Mouse (Mus musculus) myocyte (in vitro differentiated cells): Measurements from ENCODE around the gene Qsox2. TPM values are rescaled to one million over a fixed set of nuclear protein-coding genes. Genes with fewer than 3 reads are reported as not detected.

ENCODE experiments used
- H3K27me3 ChIP-seq: one replicate; pipeline ENCODE4 v1.6.1; 2011; ENCODE audit not compliant: control insufficient read depth, insufficient read depth, insufficient read length
- H3K36me3 ChIP-seq: one replicate; pipeline ENCODE4 v1.6.1; 2011; ENCODE audit not compliant: control insufficient read depth, insufficient read depth
- H3K4me2 ChIP-seq: one replicate; pipeline ENCODE4 v1.6.1; 2011; ENCODE audit warnings: low read depth, control low read depth
- H3K4me3 ChIP-seq: one replicate; pipeline ENCODE4 v1.5.1; 2011; ENCODE audit warnings: mild to moderate bottlenecking, control low read depth, moderate library complexity
- H3K79me2 ChIP-seq: one replicate; pipeline ENCODE4 v1.6.1; 2011; ENCODE audit not compliant: control insufficient read depth, insufficient read depth
- H3ac ChIP-seq: one replicate; pipeline ENCODE4 v1.6.1; 2011; ENCODE audit not compliant: control insufficient read depth, insufficient read length
- CEBPB ChIP-seq: IDR thresholded peaks from 2 replicates; pipeline ENCODE4 v1.6.1; 2011; ENCODE audit warnings: mild to moderate bottlenecking, moderate library complexity; ENCODE audit not compliant: poor library complexity, insufficient read depth, severe bottlenecking
- E2F4 ChIP-seq: IDR thresholded peaks from one replicate; pipeline ENCODE4 v1.6.1; 2011; ENCODE audit warnings: mild to moderate bottlenecking, control low read depth, moderate library complexity; ENCODE audit not compliant: insufficient read depth
- MAX ChIP-seq: IDR thresholded peaks from one replicate; pipeline ENCODE4 v1.6.1; 2011; ENCODE audit warnings: low read depth, mild to moderate bottlenecking, control low read depth
- MYOD1 ChIP-seq, 3 experiments: IDR thresholded peaks; one replicate each; pipeline ENCODE4 v1.6.1; 2011; ENCODE audit warnings: control low read depth in 2 of 3, low read depth in 2 of 3, mild to moderate bottlenecking in 2 of 3, moderate library complexity in 1 of 3; ENCODE audit not compliant: insufficient read length in 2 of 3, control insufficient read depth in 1 of 3
- MYOG ChIP-seq, 3 experiments: IDR thresholded peaks; one replicate each; pipeline ENCODE4 v1.6.1; 2011; ENCODE audit warnings: control low read depth in 2 of 3, low read depth in 2 of 3, mild to moderate bottlenecking in 2 of 3; ENCODE audit not compliant: insufficient read length in 2 of 3, control insufficient read depth in 1 of 3, insufficient read depth in 1 of 3
- POLR2A ChIP-seq: IDR thresholded peaks from one replicate; pipeline ENCODE4 v1.6.1; 2011; ENCODE audit warnings: low read depth, mild to moderate bottlenecking, control low read depth, moderate library complexity; ENCODE audit not compliant: insufficient read length
- POLR2AphosphoS2 ChIP-seq: IDR thresholded peaks from one replicate; pipeline ENCODE4 v1.6.1; 2011; ENCODE audit warnings: low read depth, control low read depth; ENCODE audit not compliant: insufficient read length
- REST ChIP-seq: IDR thresholded peaks from one replicate; pipeline ENCODE4 v1.6.1; 2011; ENCODE audit warnings: mild to moderate bottlenecking, control low read depth, moderate library complexity; ENCODE audit not compliant: insufficient read depth, insufficient read length
- SRF ChIP-seq: IDR thresholded peaks from one replicate; pipeline ENCODE4 v1.6.1; 2011; ENCODE audit warnings: low read depth; ENCODE audit not compliant: control insufficient read depth, insufficient read length
- TCF12 ChIP-seq: IDR thresholded peaks from one replicate; pipeline ENCODE4 v1.6.1; 2011; ENCODE audit warnings: mild to moderate bottlenecking, control low read depth; ENCODE audit not compliant: poor library complexity, insufficient read depth, severe bottlenecking
- TCF3 ChIP-seq: IDR thresholded peaks from one replicate; pipeline ENCODE4 v1.6.1; 2011; ENCODE audit warnings: low read depth, control low read depth; ENCODE audit not compliant: insufficient read length
- USF1 ChIP-seq: IDR thresholded peaks from one replicate; pipeline ENCODE4 v1.6.1; 2011; ENCODE audit warnings: low read depth, mild to moderate bottlenecking, control low read depth, moderate library complexity
- polyA plus RNA-seq: library from polyadenylated mRNA; unstranded; fragments of >200 nt; fragmentation: generic; extraction: Trizol; gene quantifications from one replicate; pipeline ENCODE4 v1.2.1, GENCODE M21; 2012; ENCODE audit warnings: missing spikeins

Gene Qsox2
- polyA plus RNA-seq, 1 experiment, result 13.7 TPM

- H3K4me3 ChIP-seq, result no peak overlapping the region
- H3K4me2 ChIP-seq, result no peak overlapping the region
- TF ChIP-seq MAX, result no peak
- TF ChIP-seq TCF3, result no peak
- no peak for TF ChIP-seq REST
- no peak for TF ChIP-seq E2F4
- TF ChIP-seq POLR2AphosphoS2, result no peak
- no peak for TF ChIP-seq POLR2A
- TF ChIP-seq MYOD1 (IDR thresholded peaks at IDR 0.05; ENCODE audit: control insufficient read depth in 1 of 3, insufficient read length in 2 of 3, low read depth in 2 of 3), result no peak
- TF ChIP-seq MYOG (IDR thresholded peaks at IDR 0.05; ENCODE audit: control insufficient read depth in 1 of 3, insufficient read depth in 1 of 3, insufficient read length in 2 of 3, low read depth in 2 of 3), result no peak
- no peak for TF ChIP-seq SRF
- TF ChIP-seq TCF12, result no peak
- no peak for TF ChIP-seq USF1
- no peak for TF ChIP-seq CEBPB
- no peak overlapping the region for H3ac ChIP-seq
- no peaks in the 10 kb centered on the region for H3K36me3 ChIP-seq
- H3K27me3 ChIP-seq, result peaks cover 37% of the 10 kb centered on the region
- H3K79me2 ChIP-seq, result no peaks in the 10 kb centered on the region
Observed at GRCm38 (mm10) chr2:26273611-26274010, 36.3 kb upstream of the Qsox2 start.

GRCm38 (mm10) chr2:26268216-26268615, 30.9 kb upstream of the Qsox2 start:
- no peak overlapping the region for H3ac ChIP-seq
- H3K79me2 ChIP-seq, result no peaks in the 10 kb centered on the region
- TF ChIP-seq USF1 (no peak), MYOG (IDR thresholded peaks at IDR 0.05; ENCODE audit: control insufficient read depth in 1 of 3, insufficient read depth in 1 of 3, insufficient read length in 2 of 3, low read depth in 2 of 3) (no peak), CEBPB (no peak), MAX (no peak), MYOD1 (IDR thresholded peaks at IDR 0.05; ENCODE audit: control insufficient read depth in 1 of 3, insufficient read length in 2 of 3, low read depth in 2 of 3) (no peak), TCF12 (no peak), E2F4 (no peak), POLR2A (no peak), REST (no peak), TCF3 (no peak), SRF (no peak), POLR2AphosphoS2 (no peak)
- H3K36me3 ChIP-seq, result no peaks in the 10 kb centered on the region
- H3K4me2 ChIP-seq, result no peak overlapping the region
- H3K4me3 ChIP-seq, result no peak overlapping the region
- H3K27me3 ChIP-seq, result peaks cover 41% of the 10 kb centered on the region

- H3K4me2 ChIP-seq, result no peak overlapping the region
- no peaks in the 10 kb centered on the region for H3K79me2 ChIP-seq
- no peak overlapping the region for H3K4me3 ChIP-seq
- no peaks in the 10 kb centered on the region for H3K36me3 ChIP-seq
- no peak overlapping the region for H3ac ChIP-seq
- H3K27me3 ChIP-seq, result peaks cover 33% of the 10 kb centered on the region
- TF ChIP-seq USF1 (no peak), TCF12 (no peak), POLR2A (no peak), TCF3 (no peak), POLR2AphosphoS2 (no peak), MYOD1 (IDR thresholded peaks at IDR 0.05; ENCODE audit: control insufficient read depth in 1 of 3, insufficient read length in 2 of 3, low read depth in 2 of 3) (no peak)
Observed at GRCm38 (mm10) chr2:26266066-26266742, 28.9 kb upstream of the Qsox2 start.

- TF ChIP-seq MAX (no peak), USF1 (no peak), SRF (no peak), E2F4 (no peak), CEBPB (no peak), POLR2AphosphoS2 (no peak), REST (no peak), MYOD1 (IDR thresholded peaks at IDR 0.05; ENCODE audit: control insufficient read depth in 1 of 3, insufficient read length in 2 of 3, low read depth in 2 of 3) (no peak), MYOG (IDR thresholded peaks at IDR 0.05; ENCODE audit: control insufficient read depth in 1 of 3, insufficient read depth in 1 of 3, insufficient read length in 2 of 3, low read depth in 2 of 3) (no peak), POLR2A (no peak), TCF3 (no peak)
- no peaks in the 10 kb centered on the region for H3K79me2 ChIP-seq
- peaks cover 33% of the 10 kb centered on the region for H3K27me3 ChIP-seq
- no peaks in the 10 kb centered on the region for H3K36me3 ChIP-seq
- no peak overlapping the region for H3K4me3 ChIP-seq
- no peak overlapping the region for H3ac ChIP-seq
- H3K4me2 ChIP-seq, result no peak overlapping the region
Observed at GRCm38 (mm10) chr2:26265095-26265494, 27.8 kb upstream of the Qsox2 start.
